Mouse (Mus musculus): ENCODE measurements around the gene Fibcd1.

Gene Fibcd1

GRCm38 (mm10) chr2:31809358-31809740 is 36.5 kb downstream of the Fibcd1 start:
- no peak for DNase-seq

GRCm38 (mm10) chr2:31808410-31809357 is 37.1 kb downstream of the Fibcd1 start:
- DNase-seq, result peak; percentile 66

GRCm38 (mm10) chr2:31806639-31807382 is 39.0 kb downstream of the Fibcd1 start:
- peak; percentile 62 for DNase-seq

GRCm38 (mm10) chr2:31803480-31803879 is 42.3 kb downstream of the Fibcd1 start:
- no peak for DNase-seq

GRCm38 (mm10) chr2:31802811-31803210 is 43.0 kb downstream of the Fibcd1 start:
- no peak for DNase-seq

GRCm38 (mm10) chr2:31801416-31801815 is 44.4 kb downstream of the Fibcd1 start:
- DNase-seq, result no peak

- no peak for DNase-seq
Measured at GRCm38 (mm10) chr2:31796943-31797342, 48.9 kb downstream of the Fibcd1 start.

GRCm38 (mm10) chr2:31792611-31793010 is 53.2 kb downstream of the Fibcd1 start:
- no peak for DNase-seq

- no peak for DNase-seq
Measured at GRCm38 (mm10) chr2:31791260-31791659, 54.5 kb downstream of the Fibcd1 start.

GRCm38 (mm10) chr2:31790728-31791251 is 55.0 kb downstream of the Fibcd1 start:
- no peak for DNase-seq

- DNase-seq, result no peak
Measured at GRCm38 (mm10) chr2:31789215-31789614, 56.6 kb downstream of the Fibcd1 start.

GRCm38 (mm10) chr2:31788227-31788626 is 57.6 kb downstream of the Fibcd1 start:
- DNase-seq, result peak; percentile 57

- peak; percentile 84 for DNase-seq
Measured at GRCm38 (mm10) chr2:31787029-31787428, 58.8 kb downstream of the Fibcd1 start.

- DNase-seq, result peak; percentile 87
Measured at GRCm38 (mm10) chr2:31785074-31785473, 60.7 kb downstream of the Fibcd1 start.

- DNase-seq, result no peak
Measured at GRCm38 (mm10) chr2:31782958-31783602, 62.7 kb downstream of the Fibcd1 start.

GRCm38 (mm10) chr2:31779258-31779657 is 66.5 kb downstream of the Fibcd1 start:
- no peak for DNase-seq

- no peak for DNase-seq
Measured at GRCm38 (mm10) chr2:31776479-31776878, 69.3 kb downstream of the Fibcd1 start.

- DNase-seq, result peak; percentile 29
Measured at GRCm38 (mm10) chr2:31770781-31771441, 74.9 kb downstream of the Fibcd1 start.

GRCm38 (mm10) chr2:31769631-31770111 is 76.1 kb downstream of the Fibcd1 start:
- no peak for DNase-seq

- peak; percentile 69 for DNase-seq
Measured at GRCm38 (mm10) chr2:31769115-31769514, 76.7 kb downstream of the Fibcd1 start.

GRCm38 (mm10) chr2:31767815-31768214 is 78.0 kb downstream of the Fibcd1 start:
- DNase-seq, result no peak

- no peak for DNase-seq
Measured at GRCm38 (mm10) chr2:31767104-31767503, 78.7 kb downstream of the Fibcd1 start.

All from retina, postnatal 1 day (tissue).